ENCODE assay signal across 12 mouse cellular contexts in genomic region chr2:27096341-27096981, GRCm38 (mm10). TPM values are rescaled to one million over a fixed set of nuclear protein-coding genes. Genes with fewer than 3 reads are reported as not detected.
DNase-seq lines count a peak whose midpoint lies in the region; ATAC-seq and TF ChIP-seq lines count a peak whose summit lies in the region.
"Had no signal": no experiment of that assay in that cellular context is flagged by ENCODE, and none has a peak within 500 bp of the region (broad histone marks: within the 10 kb centered on the region; RNA-seq: fewer than 3 reads in every experiment).

No protein-coding gene starts in this region.

- 0 out of 2 replicates have a peak overlapping the region, but pooled peaks have one; percentile 22 for H3K9ac ChIP-seq in heart, embryonic 11.5 days (ENCODE audit: low read depth, low read length)
- no peak overlapping the region for H3K9ac ChIP-seq in hindbrain, postnatal 0 days (replicated peaks; ENCODE audit: low read length)

- TF ChIP-seq CTCF in hindbrain, postnatal 0 days (IDR thresholded peaks at IDR 0.05; ENCODE audit: low read depth), result no peak

- H3K4me3 ChIP-seq in heart, embryonic 11.5 days (ENCODE audit: low read depth, low read length), result no peak overlapping the region
- H3K4me3 ChIP-seq in hindbrain, postnatal 0 days (ENCODE audit: low read length), result no peak overlapping the region

- H3K27ac ChIP-seq in heart, embryonic 11.5 days (ENCODE audit: low read depth, low read length), result peak overlapping the region; percentile 79
- H3K27ac ChIP-seq in hindbrain, postnatal 0 days, result no peak overlapping the region; the same call in 1 of the 2 replicates

- DNase-seq in heart, postnatal 4 days, result no peak
- peak; percentile 78 for DNase-seq in NIH3T3 (ENCODE audit: low read depth)
- DNase-seq in hindbrain, postnatal 0 days (ENCODE audit: low spot score), result peak; percentile 24
- DNase-seq in lung, postnatal 14 days, result peak; percentile 59
- DNase-seq in embryo, embryonic 10.5 days (ENCODE audit: low spot score), result no peak
- DNase-seq in layer of hippocampus, adult 11-12 months (ENCODE audit: low spot score), result no peak
- no peak for DNase-seq in layer of hippocampus, postnatal 14 days (ENCODE audit: low spot score in 2 of 2)
- DNase-seq: cerebellum, adult 18-20 months had no signal

- no peaks in the 10 kb centered on the region for H3K36me3 ChIP-seq in heart, embryonic 11.5 days (ENCODE audit: control insufficient read depth, insufficient read depth, low read length)
- H3K36me3 ChIP-seq in hindbrain, postnatal 0 days (ENCODE audit: insufficient read depth, low read length), result no peaks in the 10 kb centered on the region

- H3K9me3 ChIP-seq in heart, embryonic 11.5 days (replicated peaks; ENCODE audit: control insufficient read depth, low read length), result no peaks in the 10 kb centered on the region
- no peaks in the 10 kb centered on the region for H3K9me3 ChIP-seq in hindbrain, postnatal 0 days (ENCODE audit: low read length)

- peak overlapping the region; percentile 40; the same call in 1 of the 2 replicates for H3K4me2 ChIP-seq in heart, embryonic 11.5 days
- H3K4me2 ChIP-seq in hindbrain, postnatal 0 days (ENCODE audit: low read depth, low read length), result no peak overlapping the region

- WGBS in heart, embryonic 11.5 days (ENCODE audit: insufficient replicate concordance), result 25% methylated on average over 13 of the region's 13 CpGs
- 65% methylated on average over 13 of the region's 13 CpGs for WGBS in hindbrain, postnatal 0 days

- H3K27me3 ChIP-seq in heart, embryonic 11.5 days (ENCODE audit: control insufficient read depth, insufficient read depth, low read length), result no peaks in the 10 kb centered on the region; the same call in 1 of the 2 replicates
- no peaks in the 10 kb centered on the region for H3K27me3 ChIP-seq in hindbrain, postnatal 0 days (ENCODE audit: insufficient read depth, low read length)

- peaks cover 36% of the 10 kb centered on the region for H3K4me1 ChIP-seq in heart, embryonic 11.5 days (ENCODE audit: control insufficient read depth, insufficient read depth, low read length)
- peaks cover 13% of the 10 kb centered on the region; the same call in 1 of the 2 replicates for H3K4me1 ChIP-seq in hindbrain, postnatal 0 days (ENCODE audit: insufficient read depth, low read length)

- 0 out of 2 replicates have a peak, but pooled peaks have one; percentile 12 for ATAC-seq in heart, embryonic 11.5 days (replicated peaks; ENCODE audit: insufficient number of reproducible peaks, low FRiP score, low TSS enrichment)
- ATAC-seq in hindbrain, postnatal 0 days, result no peak

RNA-seq across cellular contexts. Expression of gene Adamtsl2, which starts 17.3 kb away (rescaled TPM):
- 9.0 and 14.2 TPM in 2 replicates for polyA plus RNA-seq in heart, embryonic 11.5 days (2014; fragmentation: Nextera tagmentation; extraction: Ambion mirVana)
- 10 to 100 TPM; 10.6 to 11.4 TPM for total RNA-seq in heart, postnatal 4 days (2021)
- 8.7 and 9.9 TPM in 2 replicates for total RNA-seq in hindbrain, postnatal 0 days (2014; rRNA removed)
- polyA plus RNA-seq in hindbrain, postnatal 0 days (2015; fragmentation: Nextera tagmentation; extraction: Ambion mirVana), result 4.4 and 5.3 TPM in 2 replicates
- 10 to 100 TPM; 12.7 to 14.7 TPM for total RNA-seq in layer of hippocampus, postnatal 14 days (2021)
- total RNA-seq: hematopoietic stem cell, adult 5-6 weeks had no signal

RNA-seq across cellular contexts. Expression of gene Mymk, which starts 24.5 kb away (rescaled TPM):
- 0.15 and 0.23 TPM in 2 replicates for polyA plus RNA-seq in heart, embryonic 11.5 days (2014; fragmentation: Nextera tagmentation; extraction: Ambion mirVana)
- total RNA-seq in heart, postnatal 4 days (2021), result not detected
- not detected in 2 replicates for total RNA-seq in hindbrain, postnatal 0 days (2014; rRNA removed)
- polyA plus RNA-seq in hindbrain, postnatal 0 days (2015; fragmentation: Nextera tagmentation; extraction: Ambion mirVana), result 0.19 and 0.30 TPM in 2 replicates
- 1 to 10 TPM; 1.1 to 1.4 TPM for total RNA-seq in layer of hippocampus, postnatal 14 days (2021)
- total RNA-seq: ES-E14; hematopoietic stem cell, adult 5-6 weeks had no signal

RNA-seq across cellular contexts. Expression of gene Fam163b, which starts 45.8 kb away (rescaled TPM):
- polyA plus RNA-seq in heart, embryonic 11.5 days (2014; fragmentation: Nextera tagmentation; extraction: Ambion mirVana), result 0.39 and 0.54 TPM in 2 replicates
- under 1 TPM; 0.55 to 0.65 TPM for total RNA-seq in heart, postnatal 4 days (2021)
- 7.1 and 8.5 TPM in 2 replicates for total RNA-seq in hindbrain, postnatal 0 days (2014; rRNA removed)
- polyA plus RNA-seq in hindbrain, postnatal 0 days (2015; fragmentation: Nextera tagmentation; extraction: Ambion mirVana), result 9.6 and 10.3 TPM in 2 replicates
- total RNA-seq in layer of hippocampus, postnatal 14 days (2021), result 100 to 1,000 TPM; 110 to 119 TPM
- total RNA-seq: ES-E14; hematopoietic stem cell, adult 5-6 weeks had no signal
- polyA plus RNA-seq: spleen, adult 2 months had no signal

Comparison
In these comparisons a context has a peak if more than half of its experiments do, and no peak if none do; other contexts are left out.
1. DNase-seq: peak in NIH3T3 (single experiment), hindbrain, postnatal 0 days (single experiment) and lung, postnatal 14 days (single experiment); none in heart, postnatal 4 days (single experiment), embryo, embryonic 10.5 days (single experiment), layer of hippocampus, adult 11-12 months (single experiment) and layer of hippocampus, postnatal 14 days (0 of 2).
2. RNA of gene Fam163b, which starts 45.8 kb away (total RNA-seq): 110 to 119 TPM in layer of hippocampus, postnatal 14 days; 7.1 to 8.5 TPM in hindbrain, postnatal 0 days and 0.55 to 0.65 TPM in heart, postnatal 4 days; every median in the first group is over 10 times any median in the second.